ENCODE assay signal across 22 mouse cellular contexts in the genomic region with DNA sequence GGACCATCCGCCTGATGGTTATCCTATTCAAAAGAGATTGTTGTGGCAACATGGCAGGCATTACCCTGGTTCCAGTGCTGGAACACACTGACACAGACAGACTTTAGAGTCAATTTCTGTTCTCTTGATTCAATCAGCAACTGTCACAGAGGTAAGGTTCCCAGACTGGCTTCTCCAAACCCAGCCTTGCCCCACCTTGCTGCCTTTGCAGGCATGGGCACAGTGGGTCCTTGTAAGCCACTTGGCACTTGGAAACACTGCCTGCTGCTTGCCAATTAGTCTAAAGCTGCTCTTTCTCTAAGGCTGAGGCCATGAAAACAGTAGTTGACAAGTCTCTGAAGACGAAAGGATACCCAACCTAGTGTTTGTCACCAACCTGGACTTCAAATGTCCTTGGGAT.
DNase-seq lines count a peak whose midpoint lies in the region; ATAC-seq and TF ChIP-seq lines count a peak whose summit lies in the region.
"Had no signal": no experiment of that assay in that cellular context is flagged by ENCODE, and none has a peak within 500 bp of the region (broad histone marks: within the 10 kb centered on the region; RNA-seq: fewer than 3 reads in every experiment).

No protein-coding gene starts in this region.

- H3K4me2 ChIP-seq in hindbrain, postnatal 0 days (ENCODE audit: low read depth, low read length): no peak overlapping the region
- H3K4me2 ChIP-seq in hindbrain, embryonic 16.5 days (ENCODE audit: low read length): no peak overlapping the region
- peak overlapping the region; percentile 61 for H3K4me2 ChIP-seq in liver, embryonic 16.5 days (ENCODE audit: low read depth, low read length)
- H3K4me2 ChIP-seq: forebrain, embryonic 15.5 days; heart, embryonic 12.5 days; hindbrain, embryonic 12.5 days; limb, embryonic 13.5 days; lung, embryonic 14.5 days; midbrain, embryonic 13.5 days had no signal

- H3K9ac ChIP-seq in hindbrain, postnatal 0 days (replicated peaks; ENCODE audit: low read length): no peak overlapping the region
- no peak overlapping the region for H3K9ac ChIP-seq in hindbrain, embryonic 16.5 days (ENCODE audit: low read depth, low read length)
- H3K9ac ChIP-seq in liver, embryonic 16.5 days (ENCODE audit: low read depth, low read length): peak overlapping the region; percentile 57
- H3K9ac ChIP-seq: forebrain, embryonic 15.5 days; heart, embryonic 12.5 days; hindbrain, embryonic 12.5 days; limb, embryonic 13.5 days; lung, embryonic 14.5 days; midbrain, embryonic 13.5 days had no signal

- H3K27ac ChIP-seq in hindbrain, postnatal 0 days: no peak overlapping the region
- H3K27ac ChIP-seq in hindbrain, embryonic 16.5 days (ENCODE audit: low read depth, low read length): no peak overlapping the region
- peak overlapping the region; percentile 90 for H3K27ac ChIP-seq in liver, embryonic 16.5 days (ENCODE audit: low read length)
- H3K27ac ChIP-seq: embryonic facial prominence, embryonic 10.5 days; forebrain, embryonic 15.5 days; hindbrain, embryonic 12.5 days; limb, embryonic 13.5 days; midbrain, embryonic 13.5 days had no signal

- no peak for TF ChIP-seq CTCF in hindbrain, postnatal 0 days (IDR thresholded peaks at IDR 0.05; ENCODE audit: low read depth)

- no peaks in the 10 kb centered on the region for H3K27me3 ChIP-seq in hindbrain, postnatal 0 days (ENCODE audit: insufficient read depth, low read length)
- no peaks in the 10 kb centered on the region for H3K27me3 ChIP-seq in hindbrain, embryonic 16.5 days (replicated peaks; ENCODE audit: control insufficient read depth, insufficient read depth, low read length)
- peaks cover 15% of the 10 kb centered on the region for H3K27me3 ChIP-seq in erythroblast, embryonic 14.5 days (ENCODE audit: control insufficient read depth)
- H3K27me3 ChIP-seq in liver, embryonic 16.5 days (ENCODE audit: control insufficient read depth, insufficient read depth, low read depth, low read length): no peaks in the 10 kb centered on the region
- H3K27me3 ChIP-seq: forebrain, embryonic 15.5 days; heart, embryonic 12.5 days; hindbrain, embryonic 12.5 days; limb, embryonic 13.5 days; midbrain, embryonic 13.5 days had no signal

- no peaks in the 10 kb centered on the region for H3K36me3 ChIP-seq in hindbrain, postnatal 0 days (ENCODE audit: insufficient read depth, low read length)
- H3K36me3 ChIP-seq in hindbrain, embryonic 16.5 days (ENCODE audit: control insufficient read depth, insufficient read depth, low read length): no peaks in the 10 kb centered on the region
- peaks cover 6% of the 10 kb centered on the region for H3K36me3 ChIP-seq in erythroblast, embryonic 14.5 days (ENCODE audit: control insufficient read depth)
- H3K36me3 ChIP-seq in liver, embryonic 16.5 days (ENCODE audit: control insufficient read depth, insufficient read depth): no peaks in the 10 kb centered on the region
- H3K36me3 ChIP-seq: embryonic facial prominence, embryonic 10.5 days; forebrain, embryonic 15.5 days; heart, embryonic 12.5 days; hindbrain, embryonic 12.5 days; limb, embryonic 13.5 days; midbrain, embryonic 13.5 days had no signal

- no peak for ATAC-seq in hindbrain, postnatal 0 days
- ATAC-seq in hindbrain, embryonic 16.5 days: no peak
- peak; percentile 46 for ATAC-seq in liver, embryonic 16.5 days (ENCODE audit: low read depth)
- ATAC-seq: forebrain, embryonic 15.5 days; midbrain, embryonic 13.5 days had no signal

- no peaks in the 10 kb centered on the region for H3K9me3 ChIP-seq in hindbrain, postnatal 0 days (ENCODE audit: low read length)
- no peaks in the 10 kb centered on the region for H3K9me3 ChIP-seq in hindbrain, embryonic 16.5 days (ENCODE audit: control insufficient read depth, low read length)
- peaks cover 4% of the 10 kb centered on the region; the same call in 1 of the 2 replicates for H3K9me3 ChIP-seq in erythroblast, embryonic 14.5 days (ENCODE audit: control insufficient read depth, low read length)
- H3K9me3 ChIP-seq in liver, embryonic 16.5 days (replicated peaks; ENCODE audit: control insufficient read depth, low read length): no peaks in the 10 kb centered on the region
- H3K9me3 ChIP-seq: embryonic facial prominence, embryonic 10.5 days; forebrain, embryonic 15.5 days; heart, embryonic 12.5 days; hindbrain, embryonic 12.5 days; limb, embryonic 13.5 days; midbrain, embryonic 13.5 days had no signal

- no peak overlapping the region for H3K4me3 ChIP-seq in hindbrain, postnatal 0 days (ENCODE audit: low read length)
- H3K4me3 ChIP-seq in hindbrain, embryonic 16.5 days (ENCODE audit: low read length): no peak overlapping the region
- peak overlapping the region; percentile 46 for H3K4me3 ChIP-seq in erythroblast, embryonic 14.5 days (replicated peaks)
- H3K4me3 ChIP-seq in liver, embryonic 16.5 days (ENCODE audit: low read depth, low read length): peak overlapping the region; percentile 25
- H3K4me3 ChIP-seq: embryonic facial prominence, embryonic 10.5 days; forebrain, embryonic 15.5 days; heart, embryonic 12.5 days; hindbrain, embryonic 12.5 days; limb, embryonic 13.5 days; midbrain, embryonic 13.5 days had no signal

- H3K4me1 ChIP-seq in hindbrain, postnatal 0 days (ENCODE audit: insufficient read depth, low read length): peaks cover 3% of the 10 kb centered on the region; the same call in 1 of the 2 replicates
- H3K4me1 ChIP-seq in hindbrain, embryonic 16.5 days (ENCODE audit: control insufficient read depth, insufficient read depth, low read depth, low read length): peaks cover 10% of the 10 kb centered on the region
- H3K4me1 ChIP-seq in erythroblast, embryonic 14.5 days (ENCODE audit: control insufficient read depth): peaks cover 61% of the 10 kb centered on the region
- H3K4me1 ChIP-seq in liver, embryonic 16.5 days (ENCODE audit: control insufficient read depth, low read depth, low read length): peaks cover 28% of the 10 kb centered on the region

- peak; percentile 26 for DNase-seq in hindbrain, postnatal 0 days (ENCODE audit: low spot score)
- DNase-seq in liver: peak; percentile 53
- DNase-seq in ovary, postnatal 10 days (ENCODE audit: low spot score): no peak
- no peak for DNase-seq in thymus, postnatal 14 days
- DNase-seq: adrenal gland, adult 2 months; cerebellum, adult 2 months; heart, postnatal 10 days; kidney, adult 2 months; kidney, postnatal 14 days; layer of hippocampus, postnatal 36 days; lung, embryonic 14.5 days; thymus, adult 18-20 months; thymus, postnatal 4 days had no signal

- WGBS in hindbrain, postnatal 0 days: 58% methylated on average over 2 of the region's 2 CpGs
- 76% methylated on average over 2 of the region's 2 CpGs for WGBS in hindbrain, embryonic 16.5 days
- 65% methylated on average over 2 of the region's 2 CpGs for WGBS in liver, embryonic 16.5 days (ENCODE audit: insufficient replicate concordance)

Comparison
In these comparisons a context has a peak if more than half of its experiments do, and no peak if none do; other contexts are left out.
1. DNase-seq: peak in hindbrain, postnatal 0 days (single experiment) and liver (single experiment); none in ovary, postnatal 10 days (single experiment) and thymus, postnatal 14 days (single experiment).
2. H3K4me3 ChIP-seq: peak in erythroblast, embryonic 14.5 days (single experiment) and liver, embryonic 16.5 days (single experiment); none in hindbrain, postnatal 0 days (single experiment) and hindbrain, embryonic 16.5 days (single experiment).